Mouse (Mus musculus) liver, adult 2 months (tissue): ENCODE measurements at regions not wholly inside any gene's neighbourhood (a gene's known extent, or its start where the extent isn't known, plus 50 kb on each side); places are given as distances from the start of the nearest gene placed in this dataset.

Source experiments
- DNase-seq: peaks from one replicate; pipeline ENCODE4 v3.0.0-alpha.2; 2011; ENCODE audit warnings: low read depth, low spot score; ENCODE audit errors: extremely low read depth
- H3K27ac ChIP-seq: fragments of 200-500 bp; replicated peaks from 2 replicates; pipeline ENCODE4 v1.5.1; 2012; ENCODE audit warnings: low read depth, mild to moderate bottlenecking, control low read depth, inconsistent platforms, low read length; ENCODE audit not compliant: insufficient read depth
- H3K27me3 ChIP-seq: fragments of 200-500 bp; 2 replicates; pipeline ENCODE4 v1.6.1; 2012; ENCODE audit warnings: mild to moderate bottlenecking, moderate library complexity, low read length, inconsistent platforms; ENCODE audit not compliant: control insufficient read depth, insufficient read depth
- H3K36me3 ChIP-seq: fragments of 200-500 bp; 2 replicates; pipeline ENCODE4 v1.6.1; 2012; ENCODE audit warnings: low read length, inconsistent platforms; ENCODE audit not compliant: control insufficient read depth, insufficient read depth
- H3K4me1 ChIP-seq: fragments of 200-500 bp; 2 replicates; pipeline ENCODE4 v1.6.1; 2011; ENCODE audit warnings: low read length; ENCODE audit not compliant: control insufficient read depth, insufficient read depth
- H3K4me3 ChIP-seq: fragments of 200-500 bp; 2 replicates; pipeline ENCODE4 v1.5.1; 2011; ENCODE audit warnings: low read depth, mild to moderate bottlenecking, control low read depth, low read length, moderate library complexity; ENCODE audit not compliant: insufficient read depth
- H3K79me2 ChIP-seq: fragments of 200-500 bp; 2 replicates; pipeline ENCODE4 v1.6.1; 2012; ENCODE audit warnings: inconsistent platforms, mild to moderate bottlenecking, low read length, moderate library complexity; ENCODE audit not compliant: control insufficient read depth, insufficient read depth
- H3K9ac ChIP-seq: fragments of 200-500 bp; 2 replicates; pipeline ENCODE4 v1.6.1; 2012; ENCODE audit warnings: low read depth, mild to moderate bottlenecking, control low read depth, inconsistent platforms, low read length
- CTCF ChIP-seq: fragments of 200-500 bp; IDR thresholded peaks from 2 replicates; pipeline ENCODE4 v1.5.1; 2011; ENCODE audit warnings: low read depth, low read length, control low read depth
- POLR2A ChIP-seq: fragments of 200-500 bp; IDR thresholded peaks from 2 replicates; pipeline ENCODE4 v1.6.1; 2011; ENCODE audit warnings: low read length, control low read depth; ENCODE audit not compliant: insufficient read depth; ENCODE audit errors: extremely low read depth
- WGBS: fragments of 180-500 bp; shearing (Covaris S2); methylation state at CpG from one replicate; pipeline ENCODE4 v1.1.7; 2018; 5-methylcytosine and 5-hydroxymethylcytosine counted together

DNA sequence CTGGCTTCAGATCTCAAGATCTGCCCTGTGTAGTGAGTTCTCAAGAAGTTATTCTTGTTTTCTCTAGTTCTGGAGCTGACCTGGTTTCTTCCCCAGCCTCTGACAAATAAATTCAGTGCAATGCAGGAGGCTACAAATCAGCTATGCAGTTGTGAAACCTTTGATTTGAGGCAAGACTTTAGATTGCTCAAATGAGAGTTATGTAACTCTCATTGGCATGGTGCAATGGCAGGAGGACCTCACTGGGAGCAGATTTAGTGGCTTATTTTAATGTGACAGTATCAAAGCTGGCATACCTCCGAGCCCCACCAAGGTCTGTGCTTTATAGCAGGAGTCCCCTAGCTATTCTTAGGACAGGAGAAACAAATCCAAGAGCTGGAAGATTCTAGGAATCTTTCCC, 427.8 kb upstream of the Klf4 start:
- Histone ChIP-seq H3K36me3 (no peaks in the 10 kb centered on the region), H3K9ac (no peak overlapping the region), H3K27me3 (no peaks in the 10 kb centered on the region), H3K27ac (peak overlapping the region; percentile 44; the same call in 1 of the 2 replicates), H3K4me1 (peaks cover 5% of the 10 kb centered on the region), H3K79me2 (no peaks in the 10 kb centered on the region), H3K4me3 (no peak overlapping the region)
- TF ChIP-seq POLR2A: no peak
- no peak for TF ChIP-seq CTCF
- WGBS: 21% methylated on average over 1 of the region's 1 CpGs
- peak; percentile 92 for DNase-seq

- 100% methylated on average over 1 of the region's 1 CpGs for WGBS
- no peaks in the 10 kb centered on the region for H3K79me2 ChIP-seq
Observed at GRCm38 (mm10) chr4:55953701-55954100, 421.4 kb upstream of the Klf4 start.

DNA sequence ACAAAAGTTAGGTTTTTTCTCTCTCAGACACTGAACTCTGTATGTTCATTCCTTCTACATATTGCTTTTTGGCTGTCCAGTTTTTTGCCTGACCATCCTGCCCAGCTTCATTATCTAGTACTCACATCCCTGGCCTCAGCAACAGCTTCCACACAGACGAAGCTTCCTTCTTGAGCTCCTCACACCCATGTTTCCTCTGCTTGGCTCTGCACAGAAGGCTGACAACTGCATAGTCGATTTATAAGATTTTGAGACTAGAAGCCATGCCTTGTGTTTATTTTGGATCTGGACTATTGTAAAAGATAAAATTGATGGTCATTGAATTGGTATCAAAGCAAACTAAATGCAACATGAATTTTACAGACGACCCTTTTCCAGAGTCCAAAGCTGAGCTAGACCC, 420.0 kb upstream of the Klf4 start:
- TF ChIP-seq POLR2A (no peak), CTCF (no peak)
- Histone ChIP-seq H3K79me2 (no peaks in the 10 kb centered on the region), H3K36me3 (no peaks in the 10 kb centered on the region), H3K9ac (no peak overlapping the region), H3K4me3 (no peak overlapping the region), H3K27ac (no peak overlapping the region), H3K4me1 (no peaks in the 10 kb centered on the region), H3K27me3 (no peaks in the 10 kb centered on the region)
- WGBS: 85% methylated on average over 3 of the region's 3 CpGs
- DNase-seq: no peak

More at GRCm38 (mm10) chr4:55953701-55954100, 421.4 kb upstream of the Klf4 start:
- TF ChIP-seq CTCF (no peak), POLR2A (no peak)
- H3K4me1 ChIP-seq: no peaks in the 10 kb centered on the region
- no peaks in the 10 kb centered on the region for H3K27me3 ChIP-seq
- no peak overlapping the region for H3K27ac ChIP-seq
- no peak for DNase-seq
- no peak overlapping the region for H3K4me3 ChIP-seq
- H3K9ac ChIP-seq: no peak overlapping the region
- no peaks in the 10 kb centered on the region for H3K36me3 ChIP-seq

GRCm38 (mm10) chr4:55941423-55941822, 409.2 kb upstream of the Klf4 start:
- Histone ChIP-seq H3K36me3 (no peaks in the 10 kb centered on the region), H3K79me2 (no peaks in the 10 kb centered on the region), H3K27ac (no peak overlapping the region), H3K27me3 (no peaks in the 10 kb centered on the region), H3K9ac (no peak overlapping the region), H3K4me1 (no peaks in the 10 kb centered on the region), H3K4me3 (no peak overlapping the region)
- no peak for DNase-seq
- WGBS: 52% methylated on average over 1 of the region's 1 CpGs
- TF ChIP-seq CTCF: no peak
- no peak for TF ChIP-seq POLR2A

DNA sequence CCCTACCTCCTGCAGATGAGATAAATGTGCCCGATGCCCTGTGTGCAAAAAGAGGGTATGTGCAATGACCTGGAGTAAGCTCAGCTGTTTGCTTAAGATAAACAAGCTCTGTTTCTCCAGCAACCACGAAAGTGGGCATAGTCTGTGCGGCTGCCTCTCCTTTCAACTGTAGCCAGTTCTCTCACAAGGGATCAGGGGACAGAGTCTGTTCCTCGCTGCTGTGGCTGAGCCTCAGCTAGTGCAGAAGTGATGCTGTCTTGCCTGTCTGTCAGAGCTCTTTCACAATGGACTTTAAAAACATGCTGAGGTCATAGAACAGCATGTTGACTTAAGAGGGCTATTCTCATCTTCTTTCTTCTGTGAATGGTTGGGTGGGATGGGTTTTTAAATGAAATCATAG, 406.1 kb upstream of the Klf4 start:
- Histone ChIP-seq H3K4me3 (no peak overlapping the region), H3K4me1 (no peaks in the 10 kb centered on the region), H3K27ac (no peak overlapping the region), H3K9ac (no peak overlapping the region), H3K36me3 (no peaks in the 10 kb centered on the region), H3K79me2 (no peaks in the 10 kb centered on the region), H3K27me3 (no peaks in the 10 kb centered on the region)
- peak; percentile 86 for DNase-seq
- TF ChIP-seq POLR2A: no peak
- no peak for TF ChIP-seq CTCF
- WGBS: 17% methylated on average over 4 of the region's 4 CpGs

DNA sequence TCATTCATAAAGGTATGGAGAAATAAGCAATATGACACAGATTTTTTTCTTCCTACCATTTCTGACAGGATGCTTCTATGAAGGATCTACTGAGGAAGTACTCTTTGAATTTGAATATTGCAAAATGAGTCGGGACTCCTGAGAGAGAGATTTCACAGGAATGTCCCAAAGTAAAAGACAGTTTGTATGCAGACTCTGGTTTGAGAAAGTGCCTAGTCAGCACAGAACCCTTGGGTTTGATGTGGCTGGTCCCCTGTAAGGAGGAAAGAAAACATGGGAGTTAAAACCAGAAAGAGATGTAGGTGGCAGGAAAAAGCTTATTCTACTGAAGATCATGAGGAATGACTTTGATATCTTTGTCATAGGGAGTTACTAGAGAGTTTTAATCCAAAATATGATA, 405.6 kb upstream of the Klf4 start:
- H3K27ac ChIP-seq: no peak overlapping the region
- H3K9ac ChIP-seq: no peak overlapping the region
- no peaks in the 10 kb centered on the region for H3K79me2 ChIP-seq
- TF ChIP-seq CTCF (no peak), POLR2A (no peak)
- no peaks in the 10 kb centered on the region for H3K4me1 ChIP-seq
- no peak for DNase-seq
- H3K27me3 ChIP-seq: no peaks in the 10 kb centered on the region
- H3K4me3 ChIP-seq: no peak overlapping the region
- WGBS: 69% methylated on average over 1 of the region's 1 CpGs
- no peaks in the 10 kb centered on the region for H3K36me3 ChIP-seq
